Mouse (Mus musculus): Measurements from ENCODE around the gene Rarg. TPM values are rescaled to one million over a fixed set of nuclear protein-coding genes. Genes with fewer than 3 reads are reported as not detected.

Gene Rarg
- polyA plus RNA-seq, 1 experiment from 2014 or later, result 118 TPM

DNA sequence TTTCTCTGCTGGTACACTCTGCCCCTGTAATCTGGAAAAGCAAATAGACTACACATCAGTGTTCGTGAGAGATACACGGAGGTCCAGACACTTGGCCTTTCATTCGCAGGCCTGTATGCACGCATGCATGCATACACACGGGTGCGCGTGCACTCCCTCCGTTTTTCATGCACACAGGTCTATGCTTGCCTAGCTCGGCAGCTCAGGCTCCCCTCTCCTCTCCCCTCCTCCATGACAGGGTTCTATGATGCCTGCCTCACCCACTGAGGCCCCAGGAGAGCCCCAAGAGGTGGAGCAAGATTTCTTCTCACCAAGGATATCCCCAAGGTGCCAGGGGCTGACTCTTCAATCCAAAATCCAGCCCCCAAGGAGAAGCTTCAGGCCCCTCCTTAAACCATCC lies 7.3 kb downstream of the Rarg start:
- H3K9ac ChIP-seq (ENCODE audit: low read length), result peak overlapping the region; percentile 64
- peak overlapping the region; percentile 99 for H3K27ac ChIP-seq (replicated peaks; ENCODE audit: low read depth, low read length)
- ATAC-seq (ENCODE audit: insufficient number of reproducible peaks, low FRiP score, low TSS enrichment, low read depth) (no peak), DNase-seq (ENCODE audit: low spot score) (no peak)
- peak overlapping the region; percentile 65 for H3K4me3 ChIP-seq (ENCODE audit: low read depth, low read length)
- WGBS, result 22% methylated on average over 9 of the region's 9 CpGs
- no peaks in the 10 kb centered on the region for H3K9me3 ChIP-seq (ENCODE audit: control insufficient read depth, low read length)
- H3K36me3 ChIP-seq (ENCODE audit: control insufficient read depth, insufficient read depth, low read length), result no peaks in the 10 kb centered on the region
- H3K4me2 ChIP-seq (ENCODE audit: low read depth, severe bottlenecking), result peak overlapping the region; percentile 84
- peaks cover 49% of the 10 kb centered on the region for H3K4me1 ChIP-seq (ENCODE audit: control insufficient read depth, insufficient read depth, low read length)
- H3K27me3 ChIP-seq (ENCODE audit: control insufficient read depth, insufficient read depth, low read length), result no peaks in the 10 kb centered on the region

DNA sequence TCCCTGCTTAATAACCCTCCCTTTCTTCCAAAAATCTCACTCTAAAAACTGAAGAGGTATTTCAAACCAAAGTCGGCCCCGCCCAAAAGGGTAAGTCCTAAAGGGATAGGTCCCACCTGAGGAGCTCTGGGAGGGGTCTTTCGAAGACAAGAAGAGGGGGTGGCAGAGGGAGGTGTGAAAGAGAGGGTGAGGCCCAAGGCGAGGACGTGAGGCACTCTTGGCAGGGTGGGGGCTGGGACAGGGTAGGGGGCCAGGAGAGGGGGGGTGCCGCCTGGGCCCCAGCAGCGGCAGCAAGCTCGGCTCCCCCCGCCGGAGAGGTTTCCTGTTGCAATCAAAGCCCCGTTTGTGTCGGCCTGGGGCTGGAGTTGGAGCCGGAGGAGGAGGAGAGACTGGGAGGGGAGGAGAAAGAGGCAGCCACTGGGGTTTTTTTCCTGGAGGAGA lies 8.0 kb downstream of the Rarg start:
- peak; percentile 84 for DNase-seq (ENCODE audit: low spot score)
- Histone ChIP-seq H3K9ac (ENCODE audit: low read length) (peak overlapping the region; percentile 64; the same call in 1 of the 2 replicates), H3K9me3 (ENCODE audit: control insufficient read depth, low read length) (no peaks in the 10 kb centered on the region), H3K27me3 (ENCODE audit: control insufficient read depth, insufficient read depth, low read length) (no peaks in the 10 kb centered on the region), H3K4me3 (ENCODE audit: low read depth, low read length) (peak overlapping the region; percentile 65), H3K4me1 (ENCODE audit: control insufficient read depth, insufficient read depth, low read length) (peaks cover 50% of the 10 kb centered on the region), H3K4me2 (ENCODE audit: low read depth, severe bottlenecking) (peak overlapping the region; percentile 84), H3K36me3 (ENCODE audit: control insufficient read depth, insufficient read depth, low read length) (no peaks in the 10 kb centered on the region), H3K27ac (replicated peaks; ENCODE audit: low read depth, low read length) (peak overlapping the region; percentile 99)
- 0% methylated on average over 13 of the region's 13 CpGs for WGBS
- peak; percentile 48 for ATAC-seq (ENCODE audit: insufficient number of reproducible peaks, low FRiP score, low TSS enrichment, low read depth)

DNA sequence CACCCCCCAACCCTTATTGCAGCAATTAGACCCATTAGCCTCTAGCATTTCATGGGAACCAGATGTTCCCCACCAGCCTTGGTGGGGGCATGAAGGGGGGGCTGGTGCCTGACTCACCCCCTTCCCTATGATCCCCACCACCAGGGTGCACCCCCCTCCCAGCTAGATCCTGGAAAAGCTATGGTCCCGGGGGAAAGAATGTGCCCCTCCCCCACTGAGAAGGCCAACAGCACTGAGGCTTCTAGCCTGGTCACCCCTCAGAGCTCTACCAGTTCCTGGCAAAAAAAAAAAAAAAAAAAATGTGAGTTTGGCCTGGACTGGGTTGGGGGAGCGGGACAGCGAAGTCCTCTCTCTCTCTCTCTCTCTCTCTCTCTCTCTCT lies 8.5 kb downstream of the Rarg start:
- H3K4me1 ChIP-seq (ENCODE audit: control insufficient read depth, insufficient read depth, low read length), result peaks cover 50% of the 10 kb centered on the region
- ATAC-seq (ENCODE audit: insufficient number of reproducible peaks, low FRiP score, low TSS enrichment, low read depth) (peak; percentile 27), DNase-seq (ENCODE audit: low spot score) (peak; percentile 88)
- no peaks in the 10 kb centered on the region for H3K36me3 ChIP-seq (ENCODE audit: control insufficient read depth, insufficient read depth, low read length)
- H3K9ac ChIP-seq (ENCODE audit: low read length), result peak overlapping the region; percentile 30; the same call in 1 of the 2 replicates
- H3K4me2 ChIP-seq (ENCODE audit: low read depth, severe bottlenecking), result peak overlapping the region; percentile 84
- no peaks in the 10 kb centered on the region for H3K27me3 ChIP-seq (ENCODE audit: control insufficient read depth, insufficient read depth, low read length)
- peak overlapping the region; percentile 99 for H3K27ac ChIP-seq (replicated peaks; ENCODE audit: low read depth, low read length)
- no peaks in the 10 kb centered on the region for H3K9me3 ChIP-seq (ENCODE audit: control insufficient read depth, low read length)
- 5% methylated on average over 3 of the region's 3 CpGs for WGBS
- H3K4me3 ChIP-seq (ENCODE audit: low read depth, low read length), result peak overlapping the region; percentile 65

DNA sequence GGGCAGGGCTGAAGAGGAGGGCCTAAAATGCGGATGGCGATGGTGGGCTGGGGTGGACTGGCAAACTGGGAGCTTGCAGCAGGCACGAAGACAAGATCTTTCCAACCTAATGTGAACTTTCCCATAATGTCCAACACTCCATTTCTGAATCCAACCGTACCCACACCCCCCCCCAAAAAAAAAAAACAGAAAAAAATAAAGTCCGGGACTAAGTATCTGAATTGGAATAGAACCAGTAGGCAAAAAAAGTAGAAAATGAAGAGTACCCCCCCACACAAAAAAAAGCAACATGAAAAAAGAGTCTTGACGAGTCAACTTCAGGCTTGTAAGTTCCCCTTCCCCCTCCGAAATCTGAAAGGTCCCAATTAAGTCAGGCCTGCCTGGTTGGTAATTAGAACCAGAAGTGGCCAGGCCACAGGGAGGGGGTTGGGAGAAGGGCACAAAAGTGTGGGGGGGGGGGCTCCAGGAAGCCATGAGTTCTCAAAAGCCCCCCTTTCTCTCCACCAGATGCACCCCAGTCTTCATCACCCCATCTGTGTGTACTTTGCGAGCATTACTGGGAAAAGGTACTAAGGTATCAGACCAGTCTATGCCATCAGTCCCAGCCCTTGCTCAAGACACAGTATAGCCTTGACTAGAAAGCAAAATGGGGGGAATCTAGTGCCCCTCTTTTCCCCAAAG lies 9.0 kb downstream of the Rarg start:
- peak overlapping the region; percentile 65 for H3K4me3 ChIP-seq (ENCODE audit: low read depth, low read length)
- no peaks in the 10 kb centered on the region for H3K9me3 ChIP-seq (ENCODE audit: control insufficient read depth, low read length)
- H3K4me1 ChIP-seq (ENCODE audit: control insufficient read depth, insufficient read depth, low read length), result peaks cover 55% of the 10 kb centered on the region
- no peaks in the 10 kb centered on the region for H3K27me3 ChIP-seq (ENCODE audit: control insufficient read depth, insufficient read depth, low read length)
- peak overlapping the region; percentile 72 for H3K9ac ChIP-seq (ENCODE audit: low read length)
- H3K36me3 ChIP-seq (ENCODE audit: control insufficient read depth, insufficient read depth, low read length), result no peaks in the 10 kb centered on the region
- peak overlapping the region; percentile 84 for H3K4me2 ChIP-seq (ENCODE audit: low read depth, severe bottlenecking)
- 1% methylated on average over 8 of the region's 8 CpGs for WGBS
- ATAC-seq (ENCODE audit: insufficient number of reproducible peaks, low FRiP score, low TSS enrichment, low read depth) (peak; percentile 10), DNase-seq (ENCODE audit: low spot score) (peak; percentile 82)
- H3K27ac ChIP-seq (replicated peaks; ENCODE audit: low read depth, low read length), result peak overlapping the region; percentile 99

DNA sequence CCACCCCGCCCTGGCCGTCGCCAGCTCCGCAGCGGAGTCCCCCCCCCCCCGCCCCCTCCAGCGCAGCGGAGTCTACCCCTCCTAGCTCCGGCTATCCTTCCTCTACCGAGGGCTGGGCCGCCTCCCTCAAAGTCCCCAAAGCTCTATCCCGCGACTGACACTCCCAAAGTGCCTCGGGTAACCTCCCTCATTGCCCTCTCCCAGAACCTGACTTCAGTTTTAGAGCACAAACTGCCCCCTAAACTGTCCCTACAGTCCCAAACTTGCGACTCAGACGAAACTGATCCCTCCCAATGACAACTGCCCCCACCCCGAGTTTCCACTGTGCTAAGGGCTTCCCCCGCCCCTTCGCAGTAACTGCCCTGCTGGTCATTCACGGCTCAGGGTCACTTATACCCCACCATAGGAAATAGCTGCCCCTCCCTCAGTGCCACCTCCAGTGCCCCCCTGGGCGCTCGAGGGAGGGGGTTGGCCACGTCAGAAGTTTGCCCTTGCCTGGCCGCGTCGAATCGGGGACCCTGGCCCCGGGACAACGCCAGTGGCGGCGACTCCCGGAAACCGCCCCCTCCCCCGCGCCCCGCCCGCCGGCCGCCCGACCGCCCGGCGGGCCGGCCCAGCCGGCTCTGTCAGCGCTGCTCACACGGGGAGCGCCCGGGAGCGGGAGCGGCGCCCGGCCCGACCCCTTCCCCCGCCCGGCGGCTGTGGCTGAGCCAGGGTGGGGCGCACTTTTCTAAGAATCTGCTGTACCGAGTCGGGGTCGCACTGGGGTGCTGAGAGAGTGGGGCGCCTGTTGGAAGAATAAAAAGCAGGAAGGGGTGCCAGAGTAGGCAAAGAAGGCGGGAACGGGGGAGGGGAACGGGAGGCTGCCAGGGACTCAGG lies 9.8 kb downstream of the Rarg start:
- Histone ChIP-seq H3K27me3 (ENCODE audit: control insufficient read depth, insufficient read depth, low read length) (no peaks in the 10 kb centered on the region), H3K4me1 (ENCODE audit: control insufficient read depth, insufficient read depth, low read length) (peaks cover 60% of the 10 kb centered on the region), H3K27ac (replicated peaks; ENCODE audit: low read depth, low read length) (peak overlapping the region; percentile 99), H3K9ac (ENCODE audit: low read length) (peak overlapping the region; percentile 72), H3K4me3 (ENCODE audit: low read depth, low read length) (peak overlapping the region; percentile 65), H3K4me2 (ENCODE audit: low read depth, severe bottlenecking) (peak overlapping the region; percentile 84), H3K36me3 (ENCODE audit: control insufficient read depth, insufficient read depth, low read length) (no peaks in the 10 kb centered on the region), H3K9me3 (ENCODE audit: control insufficient read depth, low read length) (no peaks in the 10 kb centered on the region)
- DNase-seq (ENCODE audit: low spot score), result peak; percentile 80
- under 1% methylated on average over 54 of the region's 65 CpGs for WGBS
- ATAC-seq (ENCODE audit: insufficient number of reproducible peaks, low FRiP score, low TSS enrichment, low read depth), result peak; percentile 26; the same call in 1 of the 2 replicates

DNA sequence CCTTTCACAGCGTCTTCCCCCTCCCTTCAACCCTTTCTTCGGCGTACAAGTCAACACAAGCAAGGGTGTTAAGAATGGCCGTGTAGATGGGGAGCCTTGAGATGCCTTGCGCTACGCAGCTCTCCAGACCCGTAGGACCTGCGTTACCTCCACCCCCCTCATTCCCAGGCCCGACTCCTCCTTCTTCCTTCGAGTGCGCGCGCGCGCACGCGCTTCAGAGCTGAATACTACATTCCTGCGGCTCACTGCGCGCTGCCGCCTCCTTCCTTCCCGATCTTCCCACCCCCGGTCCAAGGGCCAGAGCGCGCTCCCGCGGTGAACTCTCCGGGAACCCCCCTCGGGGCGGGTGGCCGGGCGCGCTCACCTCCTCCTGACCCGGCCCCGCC lies 10.5 kb downstream of the Rarg start:
- Histone ChIP-seq H3K36me3 (ENCODE audit: control insufficient read depth, insufficient read depth, low read length) (no peaks in the 10 kb centered on the region), H3K9ac (ENCODE audit: low read length) (peak overlapping the region; percentile 72), H3K4me1 (ENCODE audit: control insufficient read depth, insufficient read depth, low read length) (peaks cover 60% of the 10 kb centered on the region), H3K4me2 (ENCODE audit: low read depth, severe bottlenecking) (peak overlapping the region; percentile 84), H3K27ac (replicated peaks; ENCODE audit: low read depth, low read length) (peak overlapping the region; percentile 99), H3K9me3 (ENCODE audit: control insufficient read depth, low read length) (no peaks in the 10 kb centered on the region), H3K27me3 (ENCODE audit: control insufficient read depth, insufficient read depth, low read length) (no peaks in the 10 kb centered on the region), H3K4me3 (ENCODE audit: low read depth, low read length) (peak overlapping the region; percentile 65)
- under 1% methylated on average over 33 of the region's 35 CpGs for WGBS
- DNase-seq (ENCODE audit: low spot score) (peak; percentile 96), ATAC-seq (ENCODE audit: insufficient number of reproducible peaks, low FRiP score, low TSS enrichment, low read depth) (peak; percentile 41)

DNA sequence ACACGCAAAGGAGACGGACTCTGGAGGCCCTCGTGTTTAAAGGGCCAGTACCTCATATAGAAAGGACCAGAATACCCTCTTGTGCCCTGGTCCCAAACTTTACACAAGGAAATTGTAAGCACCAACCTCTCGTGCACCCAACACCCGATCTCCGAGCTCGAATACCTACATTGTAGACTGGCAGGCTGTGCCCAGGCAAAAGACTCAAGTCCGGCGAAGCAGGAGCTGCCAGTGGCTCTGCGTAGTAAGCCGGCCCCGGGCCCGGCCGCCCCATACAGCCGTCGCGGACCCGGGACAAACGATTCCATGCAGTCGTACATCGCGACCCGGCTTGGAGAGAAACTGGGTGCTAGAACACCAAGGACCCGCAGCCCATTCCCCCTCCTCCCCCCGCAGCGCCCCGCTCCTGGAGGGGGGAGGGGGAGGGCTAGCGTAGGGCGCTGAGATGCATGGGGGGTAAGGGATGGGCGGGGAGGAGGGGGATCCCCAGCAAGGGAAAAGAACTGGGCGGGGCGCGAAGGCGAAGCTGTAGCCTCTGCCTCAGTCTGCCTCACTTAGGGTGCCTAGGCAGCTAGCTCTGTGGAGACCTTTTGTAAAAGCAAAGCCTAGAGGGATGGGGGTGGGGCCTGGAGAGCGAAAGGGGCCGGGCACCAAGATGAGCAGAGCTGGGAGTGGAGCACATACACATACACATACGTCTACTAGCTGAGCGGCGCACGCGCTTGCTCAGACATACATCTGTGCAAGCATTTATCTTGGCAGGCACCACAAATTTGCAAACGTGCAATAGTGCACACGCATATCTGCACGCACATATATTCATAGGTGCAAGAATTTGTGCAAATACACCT lies 11.2 kb downstream of the Rarg start:
- DNase-seq (ENCODE audit: low spot score) (peak; percentile 80), ATAC-seq (ENCODE audit: insufficient number of reproducible peaks, low FRiP score, low TSS enrichment, low read depth) (peak; percentile 35)
- Histone ChIP-seq H3K9ac (ENCODE audit: low read length) (peak overlapping the region; percentile 59), H3K4me3 (ENCODE audit: low read depth, low read length) (peak overlapping the region; percentile 65), H3K36me3 (ENCODE audit: control insufficient read depth, insufficient read depth, low read length) (no peaks in the 10 kb centered on the region; the same call in 1 of the 2 replicates), H3K4me1 (ENCODE audit: control insufficient read depth, insufficient read depth, low read length) (peaks cover 60% of the 10 kb centered on the region), H3K4me2 (ENCODE audit: low read depth, severe bottlenecking) (peak overlapping the region; percentile 84), H3K27me3 (ENCODE audit: control insufficient read depth, insufficient read depth, low read length) (no peaks in the 10 kb centered on the region), H3K9me3 (ENCODE audit: control insufficient read depth, low read length) (no peaks in the 10 kb centered on the region), H3K27ac (replicated peaks; ENCODE audit: low read depth, low read length) (peak overlapping the region; percentile 99)
- WGBS, result under 1% methylated on average over 42 of the region's 44 CpGs

DNA sequence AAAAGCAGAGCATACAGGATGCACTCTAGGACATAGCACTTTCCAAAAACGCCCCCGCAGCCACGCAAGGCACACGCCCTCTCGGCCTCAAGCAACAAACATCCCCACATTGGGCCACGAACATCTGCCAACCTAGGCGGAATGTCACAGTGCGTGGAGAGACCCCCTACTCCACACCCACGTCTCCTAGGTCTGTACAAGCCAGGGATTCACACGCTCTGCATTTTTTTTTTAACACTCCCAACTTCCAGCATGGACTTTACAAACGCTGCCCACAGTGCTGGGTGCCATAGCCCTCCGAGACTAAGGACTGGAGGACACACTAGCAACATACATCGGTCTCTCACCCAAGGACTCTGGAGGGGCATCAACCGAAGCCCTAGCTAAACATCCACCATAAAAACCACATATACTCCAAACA lies 11.8 kb downstream of the Rarg start:
- H3K4me2 ChIP-seq (ENCODE audit: low read depth, severe bottlenecking), result peak overlapping the region; percentile 84
- peak overlapping the region; percentile 99 for H3K27ac ChIP-seq (replicated peaks; ENCODE audit: low read depth, low read length)
- no peaks in the 10 kb centered on the region for H3K27me3 ChIP-seq (ENCODE audit: control insufficient read depth, insufficient read depth, low read length)
- peaks cover 53% of the 10 kb centered on the region for H3K4me1 ChIP-seq (ENCODE audit: control insufficient read depth, insufficient read depth, low read length)
- peak overlapping the region; percentile 59 for H3K9ac ChIP-seq (ENCODE audit: low read length)
- WGBS, result under 1% methylated on average over 14 of the region's 14 CpGs
- H3K9me3 ChIP-seq (ENCODE audit: control insufficient read depth, low read length), result no peaks in the 10 kb centered on the region
- DNase-seq (ENCODE audit: low spot score) (no peak), ATAC-seq (ENCODE audit: insufficient number of reproducible peaks, low FRiP score, low TSS enrichment, low read depth) (no peak)
- H3K4me3 ChIP-seq (ENCODE audit: low read depth, low read length), result peak overlapping the region; percentile 65
- no peaks in the 10 kb centered on the region; the same call in 1 of the 2 replicates for H3K36me3 ChIP-seq (ENCODE audit: control insufficient read depth, insufficient read depth, low read length)

All from limb, embryonic 11.5 days (tissue).